Mouse (Mus musculus): ENCODE measurements around the gene Lrrc37a. TPM values are rescaled to one million over a fixed set of nuclear protein-coding genes. Genes with fewer than 3 reads are reported as not detected.

Lrrc37a gene
- polyA plus RNA-seq, 2 experiments, result not detected

DNA sequence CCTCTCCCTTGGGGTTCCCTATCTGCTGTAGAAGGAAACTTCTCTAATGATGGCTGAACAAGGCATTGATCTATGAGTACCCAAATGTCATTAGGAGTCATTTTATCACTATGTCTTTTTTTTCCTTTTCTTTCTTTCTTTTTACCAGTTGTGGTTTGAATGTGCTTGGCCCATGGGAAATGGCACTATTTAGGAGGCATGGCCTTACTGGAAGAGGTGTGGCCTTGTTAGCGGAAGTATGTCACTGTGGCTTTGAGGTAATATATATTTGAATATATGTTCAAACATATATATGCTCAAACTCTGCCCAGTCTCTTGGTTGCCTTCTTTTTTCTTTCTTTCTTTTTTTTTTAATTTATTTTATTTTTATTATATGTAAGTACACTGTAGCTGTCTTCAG, 90.9 kb downstream of the Lrrc37a start:
- H3K4me2 ChIP-seq (ENCODE audit: low read depth), result peak overlapping the region; percentile 90
- H3K36me3 ChIP-seq (replicated peaks; ENCODE audit: control insufficient read depth, insufficient read depth, low read depth), result no peaks in the 10 kb centered on the region; the same call in 1 of the 2 replicates
- no peak for TF ChIP-seq CTCF (IDR thresholded peaks at IDR 0.05; ENCODE audit: low read depth)
- no peak for TF ChIP-seq EP300 (IDR thresholded peaks at IDR 0.05; ENCODE audit: low read depth)
- ATAC-seq (ENCODE audit: insufficient read depth), result no peak
- H3K27ac ChIP-seq, result no peak overlapping the region
- WGBS (ENCODE audit: insufficient replicate concordance), result 95% methylated on average over 1 of the region's 1 CpGs
- H3K9me3 ChIP-seq (ENCODE audit: control insufficient read depth, low read length), result no peaks in the 10 kb centered on the region
- no peak for DNase-seq (ENCODE audit: low read depth in 3 of 3, low spot score in 3 of 3)
- H3K27me3 ChIP-seq (ENCODE audit: control insufficient read depth, insufficient read depth, low read length), result no peaks in the 10 kb centered on the region
- H3K4me1 ChIP-seq (replicated peaks; ENCODE audit: control insufficient read depth in 2 of 2, insufficient read depth in 2 of 2, low read length in 1 of 2), result peaks cover 3 to 10% of the 10 kb centered on the region in 2 experiments; a peak in 3 of 4 replicates
- no peak overlapping the region for H3K4me3 ChIP-seq (ENCODE audit: insufficient read depth in 1 of 2, low read depth in 2 of 2, low read length in 2 of 2)
- no peak overlapping the region; the same call in 1 of the 2 replicates for H3K9ac ChIP-seq (replicated peaks)

DNA sequence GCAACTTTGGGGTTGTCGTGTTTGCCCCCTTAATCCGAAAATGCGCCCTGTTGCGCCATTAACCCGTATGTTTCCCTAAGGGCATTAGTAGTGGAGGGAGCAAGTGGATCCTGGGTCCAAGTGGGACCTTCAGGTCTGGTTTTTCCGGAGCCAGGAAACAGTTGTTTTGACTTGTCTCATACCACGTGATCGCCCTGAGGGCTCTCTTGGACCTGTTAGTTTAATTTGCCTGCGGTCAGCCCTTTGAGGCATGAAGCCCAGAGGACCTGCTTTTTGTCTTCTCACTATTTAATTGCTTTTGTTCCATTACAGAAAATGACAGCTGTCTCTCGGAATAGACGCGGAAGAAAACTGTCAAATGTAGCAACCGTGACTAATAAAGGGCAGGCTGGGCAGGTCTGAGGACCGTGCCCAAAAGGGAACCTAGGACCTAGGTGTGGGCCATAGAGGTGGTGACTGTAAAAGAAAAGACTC, 91.4 kb downstream of the Lrrc37a start:
- TF ChIP-seq EP300 (IDR thresholded peaks at IDR 0.05; ENCODE audit: low read depth) (no peak), CTCF (IDR thresholded peaks at IDR 0.05; ENCODE audit: low read depth) (no peak)

DNA sequence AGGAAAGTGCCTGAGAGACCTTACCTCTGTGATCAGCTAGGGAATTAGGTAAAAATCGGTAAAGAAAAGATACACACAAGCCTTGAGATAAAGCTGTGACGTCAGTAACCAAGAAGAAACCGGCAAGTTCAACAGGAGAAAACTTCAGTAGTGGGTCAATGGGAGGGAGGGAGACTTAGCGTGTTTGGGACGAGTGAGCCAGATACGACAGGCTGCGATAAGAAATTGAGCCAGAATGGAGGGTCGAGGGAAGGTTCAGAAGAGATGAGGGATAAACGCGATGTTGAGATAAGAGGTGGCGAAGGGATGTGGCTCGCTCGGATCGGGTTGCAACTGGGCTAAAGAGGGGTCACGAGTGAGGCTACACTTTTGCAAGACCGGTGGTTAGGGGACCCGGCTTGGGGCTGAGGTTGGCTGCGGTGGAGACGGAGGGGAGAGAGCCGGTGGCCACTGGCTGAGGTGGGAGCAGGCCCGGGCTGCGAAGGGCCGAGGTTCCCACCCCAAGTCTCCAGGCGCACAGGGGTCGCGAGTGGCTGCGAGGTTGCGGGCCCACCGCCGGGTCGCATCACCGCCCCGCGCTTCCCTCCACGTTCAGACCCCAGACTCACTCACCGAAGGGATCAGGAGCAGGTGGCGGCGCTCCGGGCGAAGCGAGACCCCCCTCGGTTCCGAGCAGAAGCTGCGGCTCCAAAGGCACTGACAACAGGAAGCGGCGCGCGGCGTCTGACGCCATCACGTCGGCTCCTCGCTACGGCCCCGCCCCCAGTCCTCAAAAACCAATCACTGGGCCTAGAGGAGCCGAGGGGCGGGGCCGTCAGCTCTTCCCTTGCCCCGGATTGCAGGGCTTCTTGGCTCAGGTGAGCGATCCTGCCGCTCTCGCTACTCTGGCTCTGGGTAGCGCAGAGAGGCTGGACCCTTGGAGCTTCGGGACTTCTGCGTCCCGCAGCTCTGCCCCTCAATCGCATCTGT, 92.1 kb downstream of the Lrrc37a start, which contains the start of gene Plekhm1:
Gene Plekhm1, minus strand, starts transcription at position 707 of the 969 bp plus-strand sequence.
- peak within 1 kb of the TSS; percentile 77 to 98 for H3K4me3 ChIP-seq (ENCODE audit: insufficient read depth in 1 of 2, low read depth in 2 of 2, low read length in 2 of 2)
- ATAC-seq (ENCODE audit: insufficient read depth) (peak; percentile 97), DNase-seq (ENCODE audit: low read depth in 3 of 3, low spot score in 3 of 3) (peak; percentile 89 to 90 (median 89))
- WGBS (ENCODE audit: insufficient replicate concordance), result under 1% methylated on average over 60 of the region's 67 CpGs
- H3K27me3 ChIP-seq (ENCODE audit: control insufficient read depth, insufficient read depth, low read length), result no peaks in the 10 kb centered on the region
- peak within 1 kb of the TSS; percentile 68 for H3K27ac ChIP-seq
- H3K4me1 ChIP-seq (replicated peaks; ENCODE audit: control insufficient read depth in 2 of 2, insufficient read depth in 2 of 2, low read length in 1 of 2), result peaks cover 3 to 10% of the 10 kb centered on the region in 2 experiments; a peak in 3 of 4 replicates
- H3K9me3 ChIP-seq (ENCODE audit: control insufficient read depth, low read length), result no peaks in the 10 kb centered on the region
- peak within 1 kb of the TSS; percentile 90 for H3K4me2 ChIP-seq (ENCODE audit: low read depth)
- peak within 1 kb of the TSS; percentile 94 for H3K9ac ChIP-seq (replicated peaks)
- TF ChIP-seq CTCF (IDR thresholded peaks at IDR 0.05; ENCODE audit: low read depth), result no peak; the same call in 1 of the 2 replicates
- TF ChIP-seq EP300 (IDR thresholded peaks at IDR 0.05; ENCODE audit: low read depth), result no peak
- H3K36me3 ChIP-seq (replicated peaks; ENCODE audit: control insufficient read depth, insufficient read depth, low read depth), result no peaks in the 10 kb centered on the region; the same call in 1 of the 2 replicates

More for the DNA sequence above, 91.4 kb downstream of the Lrrc37a start:
- Histone ChIP-seq H3K9ac (replicated peaks) (peak overlapping the region; percentile 19), H3K4me3 (ENCODE audit: insufficient read depth in 1 of 2, low read depth in 2 of 2, low read length in 2 of 2) (peak overlapping the region; percentile 63 to 98), H3K9me3 (ENCODE audit: control insufficient read depth, low read length) (no peaks in the 10 kb centered on the region), H3K27ac (no peak overlapping the region), H3K36me3 (replicated peaks; ENCODE audit: control insufficient read depth, insufficient read depth, low read depth) (no peaks in the 10 kb centered on the region; the same call in 1 of the 2 replicates), H3K4me1 (replicated peaks; ENCODE audit: control insufficient read depth in 2 of 2, insufficient read depth in 2 of 2, low read length in 1 of 2) (peaks cover 3 to 10% of the 10 kb centered on the region in 2 experiments; a peak in 3 of 4 replicates), H3K27me3 (ENCODE audit: control insufficient read depth, insufficient read depth, low read length) (no peaks in the 10 kb centered on the region), H3K4me2 (ENCODE audit: low read depth) (peak overlapping the region; percentile 90)
- 5% methylated on average over 14 of the region's 14 CpGs for WGBS (ENCODE audit: insufficient replicate concordance)
- DNase-seq (ENCODE audit: low read depth in 3 of 3, low spot score in 3 of 3), result no peak
- ATAC-seq (ENCODE audit: insufficient read depth), result peak; percentile 19; the same call in 1 of the 2 replicates

DNA sequence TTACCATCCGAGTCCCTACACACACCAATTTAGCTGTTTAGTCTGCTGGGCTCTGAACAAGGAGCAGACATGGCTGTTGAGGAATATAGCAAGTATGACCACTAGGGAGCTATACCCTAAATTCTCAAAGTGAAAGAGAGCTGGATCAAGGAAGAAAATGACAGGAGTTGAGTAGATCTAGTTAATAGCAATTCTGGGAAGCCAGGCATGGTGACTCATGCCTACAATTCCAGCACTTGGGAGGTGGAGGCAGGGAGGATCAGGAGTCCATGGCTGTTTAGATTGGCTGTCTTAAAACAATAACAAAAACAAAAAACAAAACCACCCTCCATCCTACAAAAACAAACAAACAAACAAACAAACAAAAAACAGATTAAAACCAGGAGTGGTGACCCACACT, 93.1 kb downstream of the Lrrc37a start:
- Histone ChIP-seq H3K4me1 (replicated peaks; ENCODE audit: control insufficient read depth in 2 of 2, insufficient read depth in 2 of 2, low read length in 1 of 2) (peaks cover 3 to 10% of the 10 kb centered on the region in 2 experiments; a peak in 3 of 4 replicates), H3K9ac (replicated peaks) (peak overlapping the region; percentile 94; the same call in 1 of the 2 replicates), H3K27me3 (ENCODE audit: control insufficient read depth, insufficient read depth, low read length) (no peaks in the 10 kb centered on the region), H3K4me2 (ENCODE audit: low read depth) (peak overlapping the region; percentile 90), H3K4me3 (ENCODE audit: insufficient read depth in 1 of 2, low read depth in 2 of 2, low read length in 2 of 2) (peak overlapping the region in 1 of 2 experiments; percentile 98; a peak in 2 of 4 replicates), H3K27ac (no peak overlapping the region), H3K9me3 (ENCODE audit: control insufficient read depth, low read length) (no peaks in the 10 kb centered on the region), H3K36me3 (replicated peaks; ENCODE audit: control insufficient read depth, insufficient read depth, low read depth) (no peaks in the 10 kb centered on the region; the same call in 1 of the 2 replicates)
- TF ChIP-seq CTCF (IDR thresholded peaks at IDR 0.05; ENCODE audit: low read depth), result no peak
- TF ChIP-seq EP300 (IDR thresholded peaks at IDR 0.05; ENCODE audit: low read depth), result no peak
- no peak for DNase-seq (ENCODE audit: low read depth in 3 of 3, low spot score in 3 of 3)
- WGBS (ENCODE audit: insufficient replicate concordance), result 59% methylated on average over 1 of the region's 1 CpGs
- ATAC-seq (ENCODE audit: insufficient read depth), result no peak
